Mouse (Mus musculus) telencephalon, adult 2 months (tissue): Measurements from ENCODE around the gene Apool.
"Not testable (repeated sequence)": the region's sequence is repeated elsewhere in the genome, so short reads cannot be mapped to it uniquely, and the experiment has no call there.

ENCODE experiments used
- DNase-seq: peaks from one replicate; pipeline ENCODE4 v3.0.0-alpha.2; 2011; ENCODE audit warnings: low read depth, low spot score

The Apool gene

GRCm38 (mm10) chrX:112310804-112311530, at the start of gene Apool:
Gene Apool (plus strand): TSS chrX:112311334.
- DNase-seq: peak; percentile 72

DNA sequence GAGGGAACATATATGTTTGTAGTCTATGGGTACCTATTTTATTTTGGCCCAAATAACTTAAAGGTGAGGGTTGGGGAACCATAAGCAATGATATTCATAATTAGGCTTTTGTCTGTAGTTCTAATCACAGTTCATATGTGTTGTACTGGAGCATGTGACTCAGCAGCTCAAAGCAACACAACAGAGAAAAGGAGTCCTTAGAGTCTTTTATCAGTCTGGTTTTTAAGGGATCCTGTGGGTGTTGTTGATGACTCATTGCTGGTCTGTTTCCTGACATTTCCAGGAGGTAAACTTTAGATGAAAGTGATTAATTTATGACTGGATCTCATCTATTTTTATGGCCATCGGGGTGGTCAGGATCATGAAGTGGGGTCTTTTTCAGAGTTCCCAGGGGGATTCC, 37.6 kb upstream of the Apool start:
- no peak for DNase-seq

GRCm38 (mm10) chrX:112311531-112311887, 375 bp downstream of the Apool start:
- DNase-seq: no peak

- no peak for DNase-seq
Measured at GRCm38 (mm10) chrX:112312094-112312493, 960 bp downstream of the Apool start.

DNA sequence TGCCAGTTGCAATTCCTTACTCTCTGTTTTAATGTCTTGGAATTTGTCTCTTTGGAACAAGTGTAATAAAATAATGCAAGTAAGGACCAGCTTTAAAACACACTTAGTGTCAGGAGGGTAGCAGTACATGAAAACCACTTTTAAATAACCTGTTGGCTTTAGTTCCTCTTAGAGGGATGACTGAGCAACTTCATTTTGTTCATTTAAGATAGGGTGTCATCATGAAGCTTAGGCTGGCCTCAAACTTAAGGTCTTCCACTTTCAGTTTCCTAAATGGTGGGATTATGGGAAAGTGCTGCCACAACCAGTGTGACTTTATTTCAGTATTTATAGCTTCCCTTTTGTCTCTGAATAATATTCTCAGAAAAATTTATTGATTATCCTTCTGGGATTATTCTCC, 9.1 kb downstream of the Apool start:
- no peak for DNase-seq

DNA sequence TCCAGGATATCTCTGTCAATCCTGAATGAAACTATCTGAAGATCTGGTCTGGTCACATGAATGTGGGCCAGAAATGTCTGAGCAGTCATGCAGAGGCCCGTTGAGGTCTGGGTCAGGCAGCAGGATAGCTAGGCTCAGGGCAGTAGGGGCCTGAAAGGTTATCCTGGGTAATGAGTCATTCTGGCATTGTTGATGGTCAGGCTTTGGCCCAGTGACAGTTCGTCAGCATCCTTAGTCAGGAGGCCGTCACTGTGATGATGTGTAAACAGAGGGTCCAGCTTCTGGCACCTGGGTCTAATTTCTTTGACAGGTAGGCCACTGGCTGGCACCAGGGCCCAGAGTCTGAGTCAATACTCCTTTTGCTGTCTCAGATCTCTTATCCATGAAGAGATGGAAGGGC, 28.4 kb downstream of the Apool start:
- no peak for DNase-seq

DNA sequence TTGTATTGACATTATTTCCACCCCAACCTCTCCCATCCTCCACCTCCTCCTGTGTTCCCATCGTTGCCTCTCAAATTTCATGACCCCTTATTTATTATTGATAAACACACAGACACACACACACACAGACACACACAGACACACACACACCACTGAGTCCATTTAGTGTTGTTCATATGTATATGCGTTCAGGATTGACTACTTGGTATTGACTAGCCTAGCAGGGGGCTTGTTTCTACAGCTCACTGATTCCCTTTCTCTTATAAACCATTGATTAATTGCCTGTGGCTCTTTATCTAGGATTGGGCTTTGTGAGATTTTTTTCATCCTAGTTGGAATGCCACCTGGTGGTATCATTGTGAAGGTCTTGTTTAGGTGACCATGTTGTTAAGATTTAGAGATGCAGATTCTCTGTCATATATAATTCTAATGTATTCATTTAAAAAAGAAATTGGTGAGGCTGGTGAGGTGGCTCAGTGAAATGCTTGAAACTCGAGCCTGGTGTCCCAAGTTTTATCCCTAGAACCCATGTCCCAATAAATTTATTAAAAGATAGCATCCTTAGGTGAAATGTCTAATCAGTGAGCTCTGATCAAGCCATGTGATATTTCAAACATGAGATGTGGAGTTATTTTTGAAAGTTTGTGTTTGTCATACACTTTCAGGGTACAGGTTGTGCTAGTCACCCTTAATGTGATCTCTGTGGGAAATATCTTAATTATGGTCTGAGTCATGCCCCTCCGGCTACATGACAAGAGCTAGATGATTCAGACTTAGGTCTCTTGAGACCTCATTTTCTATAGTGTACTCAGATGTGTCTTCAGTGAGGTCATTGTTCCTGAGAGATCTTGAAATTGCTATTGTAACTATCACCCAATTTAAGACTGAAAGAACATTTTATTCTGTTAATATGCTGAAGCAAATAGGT, 36.6 kb downstream of the Apool start:
- DNase-seq: no peak

DNA sequence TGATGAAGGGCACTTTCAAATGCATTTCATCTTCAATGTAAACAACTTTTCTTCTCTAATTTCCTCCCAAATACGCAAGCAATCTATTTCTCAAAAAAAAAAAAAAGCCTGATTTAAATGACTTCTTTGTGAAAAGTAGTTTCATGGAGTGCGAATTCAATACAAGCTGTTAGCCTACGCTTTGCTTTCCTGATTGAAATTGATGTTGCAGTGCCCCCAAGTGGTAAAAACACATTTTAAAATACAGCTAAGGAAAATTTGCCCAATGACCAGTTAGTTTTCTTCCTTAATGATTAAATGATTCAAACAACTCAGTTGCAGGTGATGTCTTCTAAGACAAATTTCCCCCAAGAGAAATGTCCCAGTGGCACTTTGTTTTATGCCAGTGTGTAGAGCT, 37.3 kb downstream of the Apool start:
- peak; percentile 23 for DNase-seq

- no peak for DNase-seq
Measured at GRCm38 (mm10) chrX:112368426-112368825, 57.3 kb downstream of the Apool start.

DNA sequence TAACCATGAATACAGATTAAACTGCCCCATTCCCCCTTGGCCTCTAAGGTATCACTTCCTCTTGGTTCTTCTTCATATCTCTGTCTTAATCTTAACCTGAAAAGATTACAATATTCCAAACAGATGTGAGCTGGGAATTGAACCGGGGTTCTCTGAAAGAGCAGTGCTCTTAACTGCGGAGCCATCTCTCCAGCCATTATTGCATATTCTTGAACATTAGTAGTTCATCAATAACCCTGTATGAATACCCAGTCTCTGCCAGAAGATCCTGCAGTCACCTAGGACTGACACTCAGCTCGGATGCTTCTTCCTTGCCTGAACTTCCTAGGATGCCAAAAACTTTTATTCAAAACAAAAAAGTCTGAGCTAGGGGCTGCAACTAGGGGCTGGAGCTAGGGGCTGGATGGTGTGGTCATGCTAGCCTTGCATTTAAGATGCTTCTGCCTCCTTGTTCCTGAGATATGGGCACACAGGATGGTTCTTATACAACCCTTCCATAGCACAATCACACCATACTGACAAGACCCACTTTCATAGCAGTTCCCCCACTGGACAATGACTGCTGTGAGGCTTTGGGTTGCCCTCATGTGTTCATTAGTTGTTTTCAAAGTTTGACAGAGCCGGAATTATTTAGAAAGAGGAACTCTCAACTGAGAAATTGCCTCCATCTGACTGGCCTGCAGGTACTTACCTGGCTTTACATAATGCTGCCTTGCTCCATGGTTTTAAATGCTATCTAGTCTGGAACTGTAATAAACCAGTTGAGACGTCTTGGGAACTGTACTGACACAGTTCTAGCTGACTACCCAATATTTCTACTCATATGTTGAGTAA, 59.7 kb downstream of the Apool start:
- not testable (repeated sequence) for DNase-seq

GRCm38 (mm10) chrX:112406679-112407078, 95.5 kb downstream of the Apool start, which contains the start of gene Satl1:
Gene Satl1 (minus strand): TSS chrX:112406779.
- no peak for DNase-seq

DNA sequence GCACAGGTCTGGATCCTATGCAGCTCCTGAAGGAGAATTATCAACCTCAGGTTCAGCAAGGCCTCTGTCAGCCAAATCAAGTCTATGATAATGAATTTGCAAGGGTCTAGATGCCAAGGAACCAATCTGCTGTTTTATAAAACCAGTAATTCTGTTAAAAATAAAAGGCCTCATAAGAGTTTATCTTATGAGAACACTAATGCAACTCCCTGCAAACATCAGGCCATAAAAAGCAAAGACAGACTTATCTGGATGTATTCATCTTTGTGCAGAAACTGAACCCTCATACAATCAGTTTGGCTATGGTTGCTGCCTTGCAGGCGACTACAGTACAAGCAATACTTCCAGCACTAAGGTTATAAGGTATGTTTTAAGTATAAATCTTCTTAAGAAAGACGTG, 101.2 kb downstream of the Apool start:
- DNase-seq: no peak
